Mouse (Mus musculus) monocyte, adult 5-6 weeks (primary cell): ENCODE results near the gene Scgn. TPM values are rescaled to one million over a fixed set of nuclear protein-coding genes. Genes with fewer than 3 reads are reported as not detected.

ENCODE experiments used
- ATAC-seq: fragments of 153-309, 156-312 bp; replicated peaks from 2 replicates; pipeline ENCODE4 v1.8.0; 2017; ENCODE audit warnings: mild to moderate bottlenecking; ENCODE audit not compliant: low TSS enrichment, insufficient number of reproducible peaks, severe bottlenecking, poor library complexity, low FRiP score
- total RNA-seq: library from RNA; stranded (forward); fragments of 200-1000, 200-491, 200-594 nt; gene quantifications from 3 replicates; pipeline ENCODE4 v1.2.3, GENCODE M21; 2017

The Scgn gene
- not detected in 3 replicates for total RNA-seq

DNA sequence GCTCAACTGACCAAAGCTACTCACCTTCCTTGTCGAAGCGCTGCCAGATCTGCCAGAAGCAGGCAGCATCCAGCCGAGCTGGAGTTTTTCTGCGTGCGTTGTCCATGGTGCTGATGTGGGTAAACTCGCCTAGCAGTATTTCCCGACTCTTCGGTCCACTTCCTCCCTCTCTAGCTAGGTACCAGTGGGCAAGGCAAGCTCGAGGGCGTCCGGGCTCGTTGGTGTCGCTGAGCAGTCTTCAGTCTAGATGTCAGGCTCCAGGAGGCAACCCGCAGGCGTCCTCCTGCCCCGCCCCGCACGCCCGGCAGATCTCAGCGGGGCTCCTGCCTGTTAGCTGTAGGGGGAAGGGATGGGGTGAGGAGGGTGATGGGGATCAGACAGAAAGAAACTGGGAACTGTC is at the start of gene Scgn:
Gene Scgn, minus strand, starts transcription at position 287 of the 400 bp plus-strand sequence.
- no peak for ATAC-seq

DNA sequence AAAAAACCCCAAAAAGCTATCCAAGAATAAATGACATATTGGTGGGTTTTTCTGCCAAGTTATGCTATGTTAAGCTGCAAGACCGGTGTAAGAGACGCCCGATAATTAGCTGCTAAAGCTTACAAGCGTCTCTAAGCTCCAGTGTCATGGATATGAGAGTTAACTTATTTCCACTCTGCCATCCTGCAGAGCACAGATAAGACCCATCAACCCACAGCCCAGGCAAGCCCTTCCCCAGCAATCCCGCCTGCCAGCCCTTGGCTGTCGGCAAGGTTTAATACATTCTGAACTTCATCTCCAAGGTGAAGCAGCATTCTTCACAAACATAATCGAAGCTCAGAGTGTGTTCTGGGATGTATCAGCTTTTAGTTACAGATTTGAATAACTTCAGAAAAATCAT is 49.2 kb upstream of the Scgn start:
- no peak for ATAC-seq

DNA sequence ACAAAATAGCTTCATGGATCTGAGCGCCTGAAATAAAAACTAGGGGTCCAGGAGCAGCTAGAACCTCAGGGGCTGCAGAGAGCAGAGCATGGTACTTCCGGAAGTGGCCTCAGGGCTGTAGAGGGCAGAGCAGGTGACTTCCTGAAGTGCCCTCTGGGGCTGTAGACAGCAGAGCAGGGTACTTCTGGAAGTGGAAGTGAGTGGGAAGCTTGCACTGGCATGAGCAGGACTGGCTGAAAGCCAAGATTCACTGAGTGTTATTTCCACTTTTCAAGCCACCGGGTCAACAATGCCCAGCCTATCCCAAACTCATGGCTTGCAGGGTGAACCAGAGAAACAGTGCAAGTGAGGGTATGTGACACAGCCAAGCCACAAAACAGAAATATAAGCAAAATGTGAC is 46.5 kb upstream of the Scgn start:
- no peak for ATAC-seq

DNA sequence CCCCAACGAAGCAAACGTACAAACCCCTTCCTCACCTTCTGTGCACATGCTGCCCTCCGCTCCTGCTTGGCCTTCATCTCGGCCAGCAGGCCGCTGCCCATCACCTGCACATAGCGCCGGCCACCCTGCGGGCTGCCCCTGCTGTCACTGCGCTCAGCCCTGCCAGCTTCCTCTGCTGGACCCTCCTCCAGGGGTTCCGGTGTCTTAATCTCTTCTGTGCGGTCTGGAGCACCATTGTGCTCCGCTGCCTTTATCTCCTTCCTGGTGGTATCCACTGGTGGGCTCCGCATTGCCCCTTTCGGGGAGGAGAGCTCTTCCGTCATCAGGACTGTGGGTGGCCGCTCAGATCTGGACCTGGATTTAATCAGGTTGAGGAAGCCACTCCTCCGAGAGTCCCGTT is 45.1 kb upstream of the Scgn start:
- ATAC-seq = no peak

DNA sequence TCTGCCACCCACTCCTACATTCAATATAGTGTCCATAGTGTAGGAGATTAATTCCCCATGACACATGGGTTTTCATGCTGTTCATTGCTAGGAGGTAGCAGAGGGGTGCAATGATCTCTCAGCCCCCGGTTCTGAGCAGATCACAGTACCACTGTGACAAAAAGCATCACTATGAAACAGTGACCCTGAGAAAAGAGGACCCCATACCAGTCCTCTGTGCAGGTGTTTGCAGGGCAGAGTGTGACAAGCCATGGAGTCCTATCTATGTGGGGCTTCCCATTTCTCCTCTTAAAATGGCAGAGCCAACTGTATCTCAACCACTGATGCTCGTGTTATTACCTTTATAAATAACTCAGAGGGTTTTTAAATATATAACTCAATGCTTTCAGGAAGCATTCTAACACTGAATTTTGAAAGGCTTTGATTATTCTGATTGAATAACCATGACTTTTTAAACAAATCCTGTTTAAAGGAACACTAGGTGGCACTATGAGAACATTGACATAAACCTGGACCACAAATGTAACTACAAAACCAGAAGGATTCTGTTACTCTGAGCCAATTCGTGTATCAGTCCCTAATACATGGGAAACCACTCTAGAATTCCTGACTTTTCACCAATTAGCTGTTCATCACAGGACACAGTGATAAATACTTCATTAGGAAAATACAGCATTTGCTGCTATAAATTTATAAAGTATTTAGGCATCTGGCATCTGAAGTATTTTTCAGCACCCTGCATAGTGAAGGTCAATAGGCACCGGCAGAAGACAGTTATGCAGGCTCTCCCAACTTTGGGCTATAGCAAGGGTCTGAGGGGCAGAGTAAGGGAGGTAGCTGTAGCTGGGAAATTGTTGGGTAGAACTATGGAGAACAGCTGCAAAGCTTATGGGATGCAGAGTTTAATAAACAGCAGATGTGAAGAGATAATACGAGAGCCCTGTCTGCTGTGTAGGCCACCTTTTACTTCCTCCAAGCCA is 36.5 kb upstream of the Scgn start:
- no peak for ATAC-seq

DNA sequence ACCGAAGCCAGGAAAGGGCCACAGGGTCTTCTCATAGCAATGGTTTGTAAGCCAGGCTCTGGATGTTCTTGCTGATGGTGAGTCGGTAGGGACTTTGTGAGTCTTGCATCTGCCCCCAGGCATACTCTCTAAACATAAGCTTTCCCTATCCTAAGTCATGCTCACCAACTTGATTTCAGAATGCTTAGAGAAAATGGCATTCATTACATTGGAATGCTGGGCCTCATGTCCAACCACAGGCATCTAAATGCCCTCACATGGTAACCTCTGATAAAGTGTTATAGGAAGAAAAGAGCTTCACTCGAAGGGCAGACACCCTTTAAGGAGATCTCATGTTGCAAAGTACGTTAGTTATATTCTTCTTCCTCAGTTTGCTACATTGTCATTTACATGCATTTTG is 27.5 kb upstream of the Scgn start:
- no peak for ATAC-seq

DNA sequence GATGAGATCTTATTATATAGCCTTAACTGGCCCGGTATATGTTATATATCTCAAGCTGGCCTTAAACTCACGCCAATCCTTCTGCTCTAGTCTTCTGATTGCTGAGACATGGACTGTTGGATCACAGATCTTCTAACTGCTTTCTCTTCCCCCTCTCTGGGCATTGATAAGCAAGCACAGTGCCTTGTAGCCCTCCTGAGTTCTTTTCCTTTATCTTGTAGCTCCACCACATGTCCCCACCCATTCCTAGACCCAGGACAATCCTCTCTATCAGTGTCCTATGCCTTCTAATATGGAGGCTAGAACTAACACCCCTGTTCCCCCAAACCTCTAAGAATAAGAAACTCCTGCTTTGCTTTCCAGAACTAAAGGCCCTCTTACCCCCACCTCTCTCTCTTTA is 14.5 kb upstream of the Scgn start:
- no peak for ATAC-seq

DNA sequence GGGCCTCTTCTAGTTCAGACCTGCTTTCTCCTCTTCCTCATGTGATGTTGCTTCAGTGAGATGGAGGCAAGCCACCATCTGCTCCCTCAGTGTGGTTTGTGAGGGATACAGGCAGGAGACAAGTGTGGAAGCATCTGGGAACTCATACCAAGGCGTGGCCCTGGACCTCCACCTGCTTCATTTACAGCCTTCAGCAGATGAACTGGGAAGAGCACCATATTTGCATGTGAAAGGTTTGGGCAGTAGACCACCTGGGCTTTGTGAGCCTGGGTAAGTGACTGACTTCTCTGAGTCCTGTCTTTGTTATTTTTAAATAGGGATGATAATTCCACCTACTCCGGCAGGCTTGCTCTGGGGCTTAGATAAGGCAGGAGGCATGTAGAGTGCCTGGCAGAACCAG is 10.8 kb upstream of the Scgn start:
- ATAC-seq = no peak

DNA sequence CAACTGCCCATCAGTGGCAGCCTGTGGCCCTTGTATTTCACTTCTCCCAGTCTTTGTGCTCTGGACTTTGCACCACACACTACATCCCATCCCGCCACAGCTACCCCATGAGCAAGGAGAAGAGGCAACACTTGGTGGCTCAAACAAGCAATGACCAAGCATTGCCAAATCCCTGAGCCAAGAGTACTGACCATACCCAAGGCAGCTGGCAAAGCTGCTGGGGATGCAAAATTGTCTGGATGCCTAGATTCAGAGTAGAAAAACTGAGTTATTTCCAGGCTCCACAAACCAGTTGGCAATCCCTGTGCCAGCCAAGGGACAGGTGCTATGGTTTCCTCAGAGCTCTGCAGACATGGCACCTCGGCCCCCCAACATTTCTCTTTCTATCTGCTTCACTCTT is 10.1 kb upstream of the Scgn start:
- ATAC-seq = no peak

DNA sequence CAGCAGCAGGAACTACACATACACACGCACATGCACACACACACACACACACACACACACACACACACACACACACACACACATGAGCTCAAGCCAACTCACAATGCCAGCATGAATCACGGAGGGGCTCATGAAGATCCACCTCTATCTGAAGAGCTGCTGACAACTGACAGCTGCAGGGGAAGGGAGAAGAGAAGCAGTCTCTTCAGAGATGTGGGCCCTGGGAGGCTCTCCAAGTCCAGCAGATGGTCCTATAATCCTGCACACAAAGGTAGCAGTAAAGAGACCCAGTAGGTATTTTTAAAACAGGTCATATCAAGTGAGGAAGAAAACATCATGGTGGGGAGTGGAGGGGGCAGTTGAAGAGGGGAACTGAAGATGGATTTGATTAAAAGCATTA is 7.8 kb upstream of the Scgn start:
- no peak for ATAC-seq

DNA sequence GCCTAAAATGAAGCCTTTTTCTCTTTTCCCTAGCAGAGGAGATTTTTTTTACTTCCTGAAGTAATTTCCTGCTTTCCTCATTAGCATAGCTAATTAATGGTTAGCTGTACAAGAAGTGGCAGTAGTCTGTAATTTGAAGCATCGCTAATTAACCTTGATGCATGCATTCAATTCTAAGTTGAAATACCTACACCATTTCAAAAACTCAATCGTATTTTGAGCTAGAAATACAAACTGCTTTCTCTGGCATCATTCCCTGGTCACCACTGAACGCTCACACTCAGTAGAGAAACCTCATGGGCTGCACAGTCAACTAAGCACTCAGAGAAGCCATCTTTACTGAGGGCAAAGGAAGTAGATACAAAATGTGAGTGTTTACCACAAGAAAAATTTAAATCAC is 3.7 kb upstream of the Scgn start:
- no peak for ATAC-seq

DNA sequence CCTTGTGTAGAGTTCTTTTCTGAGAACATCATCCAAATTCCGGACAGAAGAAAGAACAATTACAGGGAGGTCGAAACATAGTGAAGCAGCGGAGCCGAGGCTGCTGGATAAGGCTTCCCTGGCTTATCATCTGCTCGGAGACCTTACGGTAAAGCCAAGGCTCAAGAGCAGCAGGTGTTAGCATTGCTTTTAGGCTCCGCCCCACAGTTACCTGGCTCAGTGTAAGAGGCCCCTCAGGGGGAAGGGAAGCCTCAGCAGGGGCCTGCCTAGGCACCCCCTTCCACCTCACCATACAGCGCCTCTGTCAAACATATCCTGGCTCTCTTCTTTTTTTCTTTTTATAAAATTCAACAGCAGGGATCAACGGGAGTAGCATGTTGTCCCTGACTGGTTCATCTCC is 3.0 kb upstream of the Scgn start:
- ATAC-seq = no peak

DNA sequence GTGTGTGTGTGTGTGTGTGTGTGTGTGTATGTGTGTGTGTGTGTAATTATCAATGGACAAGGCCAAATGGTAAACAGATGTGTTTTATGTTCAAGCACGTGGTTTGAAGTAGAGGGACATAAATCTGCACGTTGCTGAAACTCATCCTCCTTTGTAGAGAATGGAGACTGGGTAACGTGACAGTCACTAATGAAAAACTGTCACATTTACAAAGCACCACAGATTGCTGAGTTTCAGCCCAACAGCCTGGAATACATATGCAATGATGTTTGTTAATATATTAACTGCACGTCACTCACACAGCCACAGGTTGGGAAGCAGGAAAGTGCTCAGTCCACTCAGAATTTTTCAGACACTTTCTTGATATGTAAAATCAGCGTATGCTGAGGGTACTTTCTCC is 563 bp downstream of the Scgn start:
- no peak for ATAC-seq

DNA sequence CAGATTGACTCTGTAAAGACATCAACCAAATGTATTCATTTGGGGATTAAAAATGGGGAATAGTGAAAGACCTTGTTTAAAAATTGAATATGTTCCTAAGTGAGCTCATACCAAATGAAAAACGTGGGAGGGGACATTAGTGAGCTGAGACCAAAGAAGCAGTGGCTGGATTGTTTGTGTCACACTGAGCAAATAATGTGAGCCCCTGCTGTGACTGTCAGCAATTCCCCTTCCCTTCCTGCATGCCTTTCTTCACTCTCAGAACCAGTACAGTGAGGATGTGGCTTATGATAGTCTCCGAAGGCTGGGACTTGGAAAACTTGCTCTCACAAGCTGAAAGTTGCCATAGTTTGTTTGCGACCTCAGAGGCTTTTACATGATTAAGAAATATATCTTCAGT is 5.9 kb downstream of the Scgn start:
- ATAC-seq = no peak

DNA sequence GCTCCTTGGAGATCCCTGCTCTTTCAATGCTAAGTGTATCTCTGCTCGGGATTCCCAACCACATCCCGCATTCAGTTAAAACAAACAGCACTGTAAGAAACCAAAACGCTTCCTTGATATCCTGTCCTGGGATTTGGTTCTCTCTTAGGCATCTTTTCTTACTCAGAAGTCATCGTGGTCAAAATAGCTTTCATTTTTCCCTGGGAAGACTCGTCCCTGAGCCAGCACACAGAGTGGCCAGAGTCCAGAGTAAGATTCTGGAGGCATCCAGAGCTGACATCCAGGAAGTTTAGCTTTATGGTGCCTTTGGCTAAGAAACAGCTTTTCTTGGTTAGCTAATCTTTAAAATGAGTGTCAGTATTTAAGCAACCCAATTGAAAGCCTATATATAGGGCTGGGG is 18.7 kb downstream of the Scgn start:
- ATAC-seq = no peak

DNA sequence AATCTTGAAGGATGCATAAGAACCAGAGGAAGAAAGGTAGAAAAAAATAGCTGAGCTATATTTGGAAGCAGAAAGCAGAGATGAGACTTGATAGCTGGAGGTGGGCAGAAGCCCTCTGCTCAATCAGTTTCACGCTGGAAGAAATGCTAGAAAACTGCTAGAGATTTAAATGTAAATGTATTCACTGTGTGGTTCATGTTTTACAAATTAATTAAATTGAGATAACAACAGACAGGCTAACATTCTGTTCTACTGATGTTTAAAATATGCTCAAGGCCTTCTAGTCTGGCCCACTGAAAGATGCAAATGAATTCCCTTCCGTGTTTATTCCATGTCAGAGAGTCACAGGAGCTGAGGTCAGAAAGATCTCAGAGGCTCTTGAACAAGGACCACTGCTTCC is 19.1 kb downstream of the Scgn start:
- ATAC-seq = no peak

DNA sequence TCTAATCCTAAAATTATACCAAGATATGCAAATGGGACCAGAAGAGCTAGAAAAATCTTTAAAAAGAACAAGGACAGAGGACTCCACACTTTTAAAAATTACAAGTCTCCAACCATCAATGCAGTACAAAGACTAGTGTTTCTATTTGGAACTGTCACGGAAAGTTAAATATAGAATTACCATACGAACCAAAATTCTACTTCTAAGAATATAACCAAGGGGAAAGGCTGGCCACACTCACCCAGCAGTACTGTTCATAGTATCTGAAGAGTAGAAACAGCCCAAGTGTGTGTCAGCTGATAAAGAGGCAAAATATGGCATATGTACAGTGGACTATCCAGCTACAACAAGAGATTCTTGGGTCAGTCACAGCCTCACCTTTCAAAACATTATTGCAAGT is 26.1 kb downstream of the Scgn start:
- no peak for ATAC-seq

DNA sequence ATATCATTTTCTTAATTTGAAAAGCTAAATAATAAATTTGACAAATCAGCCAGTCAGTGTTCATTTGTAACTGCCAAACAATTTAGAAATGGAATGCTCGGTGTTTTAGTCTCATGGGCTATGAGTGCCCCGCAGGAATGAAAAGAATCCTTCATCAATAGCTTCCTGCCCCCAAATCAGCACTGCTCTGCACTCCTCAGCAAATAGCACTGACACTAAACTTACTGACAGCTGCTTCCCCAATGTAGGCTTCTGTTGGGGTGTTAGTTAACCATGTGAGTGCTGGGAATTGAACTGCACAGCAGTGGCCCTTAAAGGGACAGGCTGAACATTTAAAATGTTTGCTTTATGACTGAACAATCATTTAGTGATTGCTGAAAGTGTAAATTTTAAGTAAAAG is 31.2 kb downstream of the Scgn start:
- no peak for ATAC-seq

DNA sequence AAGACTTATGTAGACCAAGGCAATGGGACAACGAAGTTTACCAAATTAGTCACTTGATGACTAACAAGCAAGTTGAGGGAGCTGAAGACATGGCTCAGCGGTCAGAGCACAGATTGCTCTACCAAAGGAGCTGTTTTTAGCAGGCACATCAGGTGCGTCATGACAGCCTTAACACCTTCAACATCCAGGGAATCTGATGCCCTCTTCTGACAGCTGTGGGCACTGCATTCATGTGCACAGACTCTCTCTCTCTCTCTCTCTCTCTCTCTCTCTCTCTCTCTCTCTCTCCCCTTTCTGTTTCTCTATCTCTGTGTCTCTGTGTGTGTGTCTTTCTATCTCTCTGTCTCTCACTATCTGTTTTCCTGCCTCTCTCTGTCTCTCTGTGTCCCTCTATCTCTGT is 40.1 kb downstream of the Scgn start:
- no peak for ATAC-seq

DNA sequence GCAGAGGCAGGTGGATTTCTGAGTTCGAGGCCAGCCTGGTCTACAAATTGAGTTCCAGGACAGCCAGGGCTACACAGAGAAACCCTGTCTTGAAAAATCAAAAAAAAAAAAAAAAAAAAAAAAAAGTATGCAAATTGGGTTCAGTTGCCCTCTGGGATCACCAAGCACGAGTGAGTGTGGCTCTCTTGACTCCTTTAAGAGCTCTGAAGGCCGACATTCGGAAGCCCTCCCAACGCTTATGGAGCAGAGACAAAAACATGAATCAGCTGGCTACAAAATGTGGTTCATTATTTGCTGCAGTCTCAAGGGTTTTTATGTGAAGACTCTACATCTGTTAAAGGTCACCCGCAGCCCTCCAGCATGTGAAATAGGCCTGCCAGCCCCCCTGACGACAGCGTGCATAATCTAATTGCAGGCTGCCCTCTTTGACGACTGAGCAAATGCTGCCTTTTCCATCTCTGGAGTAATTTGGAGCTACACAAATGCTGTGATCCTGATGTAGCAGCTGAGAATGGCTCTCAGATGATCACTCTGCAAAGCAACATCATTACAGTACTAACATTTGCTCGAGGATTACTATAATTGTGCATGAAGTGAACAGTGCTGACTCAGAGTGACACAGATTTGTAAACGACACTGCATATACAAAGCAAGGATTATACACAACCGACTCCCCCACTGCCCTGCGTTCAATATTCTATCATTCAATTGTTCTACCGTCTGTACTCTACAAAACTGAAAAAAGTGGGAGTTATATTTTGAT is 41.3 kb downstream of the Scgn start:
- ATAC-seq = no peak
